Mouse (Mus musculus) left cerebral cortex, adult 18-20 months (tissue): ENCODE data around the gene 1700001J03Rik. TPM values are rescaled to one million over a fixed set of nuclear protein-coding genes. Genes with fewer than 3 reads are reported as not detected.
"Not testable (repeated sequence)": the region's sequence is repeated elsewhere in the genome, so short reads cannot be mapped to it uniquely, and the experiment has no call there.

Experiments
- DNase-seq, 2 experiments: peaks; one replicate each; pipeline ENCODE4 v3.0.0; 2021 to 2022; ENCODE audit warnings: low spot score in 2 of 2, mixed read lengths in 1 of 2
- long read RNA-seq, 2 experiments: library from polyadenylated mRNA; stranded (forward); transcript quantifications; one replicate each; pipeline ENCODE4 v2.0.0; 2021
- total RNA-seq, 2 experiments: library from RNA; stranded (reverse); gene quantifications; 2 replicates each; pipeline ENCODE4 v1.2.3; 2021

1700001J03Rik gene
- under 1 TPM; 0.88 to 0.91 TPM for total RNA-seq
- long read RNA-seq, experiment 1 = 0 reads
- long read RNA-seq, experiment 2 = 0 reads

DNA sequence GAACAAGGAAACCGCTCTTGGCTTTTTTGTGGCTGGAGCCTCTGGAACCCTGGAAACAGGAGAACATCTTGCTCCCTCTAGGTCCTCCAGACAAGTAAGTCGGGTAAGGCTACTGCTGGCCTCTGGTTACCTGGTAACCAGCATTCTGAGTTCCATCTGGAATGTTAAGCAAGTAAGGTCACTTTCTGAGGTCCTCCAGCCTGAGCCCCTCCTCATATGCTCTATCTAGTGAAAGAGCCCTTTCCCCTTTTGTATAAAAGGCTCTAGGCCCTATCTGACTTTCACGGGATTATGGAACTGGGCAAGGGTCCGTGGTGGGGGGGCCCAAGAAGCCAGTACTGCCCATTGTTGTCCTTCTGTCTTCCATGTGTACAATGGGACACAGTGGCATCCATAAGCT lies at the start of gene 1700001J03Rik:
1700001J03Rik (minus strand) TSS at position 101 of the 400 bp plus-strand sequence.
- DNase-seq = not testable (repeated sequence)

DNA sequence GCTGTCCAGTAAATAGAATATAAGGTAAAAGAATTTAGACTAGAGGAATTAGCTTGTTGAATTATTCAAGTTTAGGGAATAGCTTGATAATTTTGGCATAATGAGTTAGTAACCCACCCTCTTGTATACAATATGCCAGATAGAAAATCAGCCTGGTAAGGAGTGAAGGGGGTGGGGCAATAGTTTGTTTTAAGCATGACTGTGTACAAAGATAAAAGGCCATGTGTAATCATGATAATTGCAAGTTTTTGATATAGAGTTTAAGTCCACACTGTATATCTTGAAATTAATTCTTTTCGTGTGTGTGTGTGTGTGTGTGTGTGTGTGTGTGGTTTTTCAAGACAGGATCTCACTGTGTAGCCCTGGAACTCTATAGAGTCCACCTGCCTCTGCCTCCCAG lies 49.2 kb upstream of the 1700001J03Rik start:
- DNase-seq = no peak

DNA sequence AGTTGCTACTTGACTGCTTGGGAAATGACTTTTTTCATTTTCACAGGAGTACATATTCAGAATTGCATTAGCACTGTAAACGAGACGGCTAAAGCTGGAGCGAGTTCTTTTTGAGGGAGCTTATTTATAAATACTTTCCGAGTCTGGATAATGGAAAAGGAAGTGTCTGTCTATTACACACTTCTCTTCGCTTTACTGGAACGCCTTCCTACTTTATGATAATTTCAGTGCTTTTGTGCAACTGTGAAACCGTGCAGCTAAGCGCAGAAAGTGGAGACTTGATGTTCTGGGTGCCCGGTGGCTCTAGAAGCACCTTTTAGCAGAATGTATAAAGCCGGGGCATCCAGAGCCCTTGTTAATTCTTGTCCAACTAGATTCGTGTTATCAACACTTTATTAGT lies 47.7 kb upstream of the 1700001J03Rik start:
- DNase-seq = no peak

DNA sequence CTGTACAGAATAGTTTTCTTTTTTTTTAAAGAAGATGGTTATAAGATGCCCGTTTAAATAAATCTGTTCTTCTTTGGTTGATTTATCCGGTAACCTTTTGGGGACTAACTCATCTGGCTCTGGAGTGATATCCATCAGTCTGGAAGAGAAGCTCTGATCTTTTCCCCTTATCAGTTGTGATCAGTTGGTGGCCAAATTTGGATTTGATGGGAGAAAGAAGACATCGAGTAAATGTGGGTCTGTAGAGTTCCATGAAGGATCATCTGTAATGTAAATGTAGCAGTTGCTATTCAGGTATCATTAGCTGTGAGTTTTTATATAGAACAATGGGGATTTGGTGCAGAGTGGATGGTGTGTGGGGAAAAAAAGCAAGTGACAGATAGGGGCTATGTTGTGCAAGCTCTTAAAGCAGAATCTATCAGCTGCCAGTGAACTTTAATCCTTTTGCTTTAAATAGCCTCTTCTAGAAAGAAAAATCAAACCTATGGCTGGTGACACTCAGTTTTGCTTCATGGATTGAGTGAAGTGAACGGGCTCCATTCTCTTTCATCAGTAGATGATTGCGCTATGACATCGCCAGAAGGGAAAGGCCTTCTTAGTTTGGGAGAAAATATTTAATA lies 47.1 kb upstream of the 1700001J03Rik start:
- DNase-seq = no peak

DNA sequence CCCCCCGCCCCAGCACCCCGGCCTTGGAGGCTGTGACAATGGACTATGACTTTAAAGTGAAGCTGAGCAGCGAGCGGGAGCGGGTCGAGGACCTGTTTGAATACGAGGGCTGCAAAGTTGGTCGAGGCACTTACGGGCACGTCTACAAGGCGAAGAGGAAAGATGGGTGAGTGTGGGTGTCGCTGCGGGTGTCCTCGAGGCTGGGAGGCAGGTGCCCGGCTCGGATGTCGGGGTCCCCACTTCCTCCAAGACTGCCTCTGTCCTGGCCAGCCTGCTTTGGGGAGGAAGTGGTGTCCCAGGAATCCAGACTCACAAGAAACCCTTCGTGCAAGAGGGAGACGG lies 46.5 kb upstream of the 1700001J03Rik start:
- peak; percentile 21 to 43 for DNase-seq

DNA sequence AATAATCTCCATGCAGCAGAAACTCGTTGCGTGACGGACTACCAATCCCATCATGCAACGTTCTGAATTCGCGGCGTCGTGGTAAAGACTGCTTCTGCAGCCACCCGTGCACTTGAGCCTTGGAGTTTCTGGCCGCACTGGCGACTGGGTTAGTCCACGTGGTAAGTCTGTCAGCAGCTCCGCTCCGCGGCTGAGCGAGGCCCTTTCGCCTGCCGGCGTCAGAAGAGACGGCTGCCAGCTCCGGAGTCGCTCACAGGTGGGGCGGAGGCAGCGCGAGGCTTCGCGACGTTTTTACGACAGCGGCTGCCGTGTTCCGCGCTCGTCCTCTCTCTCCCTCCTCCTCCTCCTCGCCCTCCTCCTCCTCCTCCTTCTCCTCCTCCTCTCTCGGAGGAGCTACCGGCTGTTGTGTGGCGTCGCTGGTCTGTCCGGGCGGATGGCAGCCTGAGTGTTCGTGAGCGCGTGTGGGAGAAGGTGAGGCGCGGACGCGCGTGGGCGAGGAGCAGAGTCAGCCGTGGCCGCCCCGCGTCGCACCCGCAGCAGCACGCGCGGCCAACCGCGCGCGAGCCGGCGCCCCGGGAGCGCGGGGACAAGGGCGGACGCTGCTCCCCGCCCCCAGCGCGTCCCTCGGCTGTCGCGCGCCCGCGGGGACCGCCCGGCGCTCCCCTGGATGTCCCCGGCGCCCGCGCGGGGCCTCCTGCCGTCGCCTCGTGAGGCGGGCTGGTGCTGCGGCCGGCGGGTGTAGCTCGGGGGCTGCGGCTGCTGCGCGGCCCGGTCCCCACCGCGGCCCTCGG lies 46.0 kb upstream of the 1700001J03Rik start, which contains the start of gene Cdk8:
Cdk8 (plus strand) TSS at position 367 of the 791 bp plus-strand sequence.
- DNase-seq = peak; percentile 90 to 94

DNA sequence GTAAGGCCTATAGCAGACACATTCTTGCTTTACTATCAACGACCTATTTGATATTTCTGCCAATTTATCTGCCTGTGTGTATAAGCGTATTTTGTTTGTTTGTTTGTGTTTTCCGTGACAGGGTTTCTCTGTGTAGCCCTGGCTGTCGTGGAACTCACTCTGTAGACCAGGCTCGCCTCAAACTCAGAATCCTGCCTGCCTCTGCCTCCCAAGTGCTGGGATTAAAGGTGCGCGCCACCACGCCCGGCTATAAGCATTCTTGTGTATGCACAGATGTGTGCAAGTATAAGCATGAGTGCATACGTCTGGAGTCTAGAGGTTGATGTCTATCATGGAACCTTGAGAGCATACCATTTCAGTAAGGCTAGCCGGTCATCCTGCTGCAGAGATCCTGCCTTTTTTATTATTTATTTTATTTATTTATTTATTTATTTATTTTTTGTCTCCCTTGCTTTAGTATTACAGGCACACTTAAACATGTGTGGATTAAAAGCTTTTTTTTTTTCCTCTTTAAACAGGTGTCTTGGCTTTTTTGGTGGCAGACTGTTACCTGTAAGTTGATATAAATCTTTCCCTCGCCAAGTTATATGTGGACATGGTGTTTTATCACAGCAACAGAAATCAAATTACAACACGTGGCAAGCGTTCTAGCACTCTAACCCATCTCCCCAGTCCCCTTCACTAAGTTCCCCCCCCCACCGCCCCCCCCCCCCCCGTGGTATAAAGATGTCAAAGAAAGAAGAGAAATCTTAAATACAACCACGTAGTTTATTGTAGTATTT lies 45.0 kb upstream of the 1700001J03Rik start:
- DNase-seq = no peak

DNA sequence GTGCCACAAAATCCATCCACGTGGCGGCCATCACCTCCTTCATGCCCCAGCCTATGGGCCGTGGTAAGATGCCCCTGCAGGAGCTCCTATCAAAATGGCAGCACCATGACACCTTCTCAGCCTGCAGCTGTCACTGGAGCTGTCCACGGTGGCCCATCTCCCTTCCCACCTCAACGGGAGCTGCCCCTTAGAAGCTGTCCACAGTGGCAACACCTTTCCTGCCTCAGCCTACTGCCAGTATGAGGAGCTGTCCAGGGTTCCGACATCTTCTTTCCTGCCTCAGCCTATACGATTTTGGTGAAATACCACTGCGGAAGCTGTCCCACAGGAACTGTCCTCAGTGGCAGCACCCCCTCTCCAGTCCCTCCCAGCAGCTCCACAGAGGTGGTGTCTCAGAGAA lies 42.4 kb upstream of the 1700001J03Rik start:
- no peak for DNase-seq

DNA sequence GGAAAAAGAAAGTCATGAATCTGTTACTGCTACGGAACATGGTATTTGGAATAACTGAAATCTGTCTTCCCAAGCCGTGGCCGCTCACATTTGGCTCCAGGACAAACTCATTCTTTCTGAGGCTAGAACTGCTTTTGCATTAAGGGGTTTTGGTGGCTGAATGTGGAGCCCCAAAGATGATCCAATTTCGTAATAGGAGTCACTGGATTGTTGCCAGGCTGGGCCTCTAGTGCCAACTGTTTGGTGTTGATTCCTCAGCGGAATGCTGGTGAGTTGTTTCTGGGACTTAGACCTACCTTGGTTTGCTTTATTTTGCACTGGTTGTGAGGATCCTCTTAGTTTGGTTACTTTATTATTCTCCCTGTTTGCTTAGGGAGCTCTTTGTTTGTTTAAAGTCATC lies 38.7 kb upstream of the 1700001J03Rik start:
- no peak for DNase-seq

DNA sequence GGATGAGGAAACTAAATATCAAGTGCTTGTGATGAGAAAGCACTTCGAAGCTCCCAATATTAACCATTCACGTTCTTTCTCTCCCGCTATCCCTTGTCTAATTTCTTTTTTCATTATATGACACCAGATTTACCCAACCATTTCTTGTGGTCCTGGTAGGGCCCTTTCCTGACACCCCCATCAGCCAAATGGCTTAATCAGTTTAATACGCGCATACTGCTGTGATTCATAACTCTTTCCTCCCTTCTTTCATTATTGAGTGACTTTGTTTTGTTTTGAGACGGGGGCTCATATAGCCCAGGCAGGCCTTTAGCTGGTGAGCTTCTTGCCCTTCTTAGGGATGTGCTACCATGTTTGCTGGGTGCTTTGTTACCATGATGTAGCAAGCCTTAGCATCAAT lies 36.6 kb upstream of the 1700001J03Rik start:
- no peak for DNase-seq

DNA sequence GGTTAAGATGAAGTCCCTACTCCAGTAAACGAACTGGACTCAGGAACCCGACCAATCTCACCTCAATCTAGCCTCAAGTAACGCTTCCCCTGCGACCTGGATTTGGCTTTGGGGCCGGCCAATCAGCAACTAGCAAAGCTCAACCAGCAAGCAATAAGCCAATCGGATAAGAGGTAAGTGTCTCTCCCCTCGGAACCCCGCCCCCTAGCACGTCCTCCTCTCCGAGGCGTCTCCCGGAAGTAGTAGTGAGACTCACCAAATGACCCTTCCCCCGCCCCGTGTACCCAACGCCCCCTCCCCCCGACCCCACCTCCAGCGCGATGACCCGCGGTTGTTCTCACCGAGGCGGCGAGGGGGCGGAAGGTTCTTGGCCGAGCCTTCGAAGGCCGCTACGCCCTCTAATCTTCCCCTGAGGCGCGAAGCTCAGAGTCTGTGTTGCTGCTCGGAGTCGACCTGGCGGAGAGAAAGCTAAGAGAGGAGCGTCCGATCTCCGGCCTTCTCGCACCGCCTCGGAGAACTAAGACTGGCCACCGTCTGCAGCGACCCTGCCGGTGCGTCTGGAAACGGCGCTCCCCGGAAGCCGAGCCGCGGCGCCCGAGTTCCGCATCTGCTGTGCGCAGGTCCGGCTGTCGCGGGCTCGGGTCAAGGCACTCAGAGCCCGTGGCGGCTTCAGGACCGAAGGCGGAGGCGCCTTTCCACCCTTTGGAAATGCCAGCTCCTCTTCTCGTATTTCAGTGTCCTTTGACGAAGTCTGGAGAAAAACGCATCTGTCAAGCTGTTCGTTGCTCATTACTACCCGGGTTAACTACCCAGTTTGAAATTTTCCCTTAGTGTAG lies 36.0 kb upstream of the 1700001J03Rik start, which contains the start of gene Rnf6:
Rnf6 (minus strand) TSS at position 677 of the 836 bp plus-strand sequence.
- DNase-seq = peak; percentile 90 to 92

DNA sequence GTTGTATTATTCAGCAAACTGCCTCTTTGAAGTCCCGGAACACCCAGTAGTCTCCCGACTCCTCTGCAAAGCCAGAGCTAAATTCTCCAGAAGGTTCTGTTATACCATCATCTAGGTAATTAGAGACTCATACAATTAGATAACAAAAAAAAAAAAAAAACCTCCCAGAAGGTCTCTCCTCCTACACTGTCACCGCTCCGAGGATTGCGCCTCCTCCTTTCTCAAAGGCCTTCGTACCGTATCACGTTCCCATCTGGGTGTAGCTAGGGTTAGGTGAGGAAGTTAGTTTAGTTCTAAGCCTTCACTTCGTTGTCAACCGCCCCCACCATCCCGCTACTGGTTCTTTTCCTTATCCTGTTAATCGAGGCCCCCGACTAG lies 35.4 kb upstream of the 1700001J03Rik start:
- no peak for DNase-seq

DNA sequence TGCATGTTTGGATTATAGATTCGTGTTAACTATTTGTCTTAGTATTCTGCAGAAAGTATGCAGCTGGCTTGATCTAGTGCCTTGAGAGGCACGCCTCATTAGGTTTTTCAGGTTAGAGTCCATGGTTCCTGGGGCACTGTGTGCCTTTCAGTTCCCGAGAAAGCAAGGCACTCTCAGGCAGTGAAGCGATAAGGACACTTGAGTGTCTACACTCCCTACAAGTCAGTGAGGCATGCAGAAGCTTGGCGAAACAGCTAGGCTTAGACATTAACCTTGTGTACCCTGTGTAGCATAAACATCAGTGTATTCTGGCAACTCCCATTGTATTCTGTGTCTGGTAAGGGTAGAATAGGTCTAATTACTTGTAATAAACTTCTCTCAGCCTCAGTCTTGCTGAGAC lies 20.4 kb upstream of the 1700001J03Rik start:
- DNase-seq = no peak

DNA sequence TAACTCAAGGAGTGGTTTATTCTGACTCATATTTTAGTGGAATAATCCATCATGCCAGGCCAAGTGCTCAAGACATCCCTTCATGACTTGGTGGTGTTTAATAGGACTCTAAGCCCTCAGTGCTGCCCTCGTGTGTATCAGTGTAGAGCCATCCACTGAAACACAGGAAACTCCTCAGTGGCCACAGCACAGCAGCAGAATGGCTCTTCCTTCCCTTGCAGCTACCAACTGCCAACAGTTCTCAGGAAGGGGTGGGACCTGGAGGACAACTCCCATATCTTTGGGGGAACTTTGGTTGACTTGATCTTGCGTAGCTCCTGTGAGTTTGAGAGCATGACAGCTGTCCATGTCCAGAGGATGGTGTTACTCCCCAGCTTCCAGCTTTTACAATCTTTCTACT lies 18.8 kb upstream of the 1700001J03Rik start:
- no peak for DNase-seq

DNA sequence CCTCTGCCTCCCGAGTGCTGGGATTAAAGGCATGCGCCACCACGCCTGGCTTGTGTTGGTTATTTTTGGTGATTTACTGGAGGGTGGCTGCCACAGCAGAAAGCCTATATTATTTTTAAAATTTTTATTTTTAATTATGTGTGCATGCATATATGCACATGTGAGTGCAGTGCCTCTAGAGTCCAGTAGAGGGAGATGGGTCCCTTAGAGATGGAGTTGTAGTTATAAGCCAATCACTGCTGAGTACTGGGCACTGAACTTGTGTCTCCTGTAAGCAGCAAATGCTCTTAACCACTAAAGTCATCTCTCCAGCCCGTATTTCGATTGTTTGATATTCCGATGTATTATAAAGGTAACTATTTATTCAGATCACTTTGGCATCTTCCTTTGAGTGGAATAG lies 15.5 kb upstream of the 1700001J03Rik start:
- no peak for DNase-seq

DNA sequence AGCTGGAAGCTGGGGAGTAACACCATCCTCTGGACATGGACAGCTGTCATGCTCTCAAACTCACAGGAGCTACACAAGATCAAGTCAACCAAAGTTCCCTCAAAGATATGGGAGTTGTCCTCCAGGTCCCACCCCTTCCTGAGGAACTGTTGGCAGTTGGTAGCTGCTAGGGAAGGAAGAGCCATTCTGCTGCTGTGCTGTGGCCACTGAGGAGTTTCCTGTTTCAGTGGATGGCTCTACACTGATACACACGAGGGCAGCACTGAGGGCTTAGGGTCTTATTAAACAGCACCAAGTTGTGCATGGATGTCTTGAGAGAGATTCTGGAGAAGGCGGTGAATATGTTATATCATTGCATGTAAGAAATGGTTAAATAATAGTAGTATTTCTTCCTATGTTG lies 14.4 kb upstream of the 1700001J03Rik start:
- no peak for DNase-seq

DNA sequence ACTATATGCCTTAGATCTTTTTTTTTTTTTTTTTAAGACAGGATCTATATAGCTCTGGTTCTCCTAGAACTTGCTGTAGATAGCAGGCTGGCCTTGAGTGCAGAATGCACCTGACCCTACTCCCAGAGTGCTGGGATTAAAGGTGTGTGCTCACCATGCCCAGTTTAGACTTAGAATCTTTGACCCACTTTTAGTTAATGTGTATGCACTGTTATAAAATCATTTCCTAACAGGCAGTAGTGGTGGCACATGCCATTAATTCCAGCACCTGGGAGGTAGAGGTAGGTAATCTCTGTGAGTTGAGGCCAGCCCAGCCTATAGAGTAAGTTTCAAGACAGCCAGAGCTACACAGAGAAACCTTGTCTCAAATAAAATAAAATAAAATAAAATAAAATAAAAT lies 14.0 kb upstream of the 1700001J03Rik start:
- no peak for DNase-seq

DNA sequence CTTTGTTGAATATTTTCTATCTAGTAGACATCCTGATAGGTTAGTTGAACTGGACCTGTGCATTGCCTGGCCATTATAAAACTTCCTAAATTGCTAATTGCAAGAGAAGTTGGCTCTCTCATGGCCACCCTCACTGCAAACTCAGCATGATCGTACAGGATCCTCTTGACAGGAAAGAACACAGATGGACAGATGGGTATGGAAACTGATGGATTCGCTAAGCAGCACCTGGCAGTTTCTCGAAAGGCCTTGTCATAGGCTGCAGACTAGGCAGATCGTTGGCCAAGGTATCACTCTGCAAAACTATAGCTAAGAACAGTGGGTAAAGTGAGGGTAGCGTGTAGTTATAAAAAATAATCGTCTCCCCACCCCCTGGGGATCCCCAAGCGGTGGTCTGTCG lies 8.3 kb upstream of the 1700001J03Rik start:
- DNase-seq = no peak

DNA sequence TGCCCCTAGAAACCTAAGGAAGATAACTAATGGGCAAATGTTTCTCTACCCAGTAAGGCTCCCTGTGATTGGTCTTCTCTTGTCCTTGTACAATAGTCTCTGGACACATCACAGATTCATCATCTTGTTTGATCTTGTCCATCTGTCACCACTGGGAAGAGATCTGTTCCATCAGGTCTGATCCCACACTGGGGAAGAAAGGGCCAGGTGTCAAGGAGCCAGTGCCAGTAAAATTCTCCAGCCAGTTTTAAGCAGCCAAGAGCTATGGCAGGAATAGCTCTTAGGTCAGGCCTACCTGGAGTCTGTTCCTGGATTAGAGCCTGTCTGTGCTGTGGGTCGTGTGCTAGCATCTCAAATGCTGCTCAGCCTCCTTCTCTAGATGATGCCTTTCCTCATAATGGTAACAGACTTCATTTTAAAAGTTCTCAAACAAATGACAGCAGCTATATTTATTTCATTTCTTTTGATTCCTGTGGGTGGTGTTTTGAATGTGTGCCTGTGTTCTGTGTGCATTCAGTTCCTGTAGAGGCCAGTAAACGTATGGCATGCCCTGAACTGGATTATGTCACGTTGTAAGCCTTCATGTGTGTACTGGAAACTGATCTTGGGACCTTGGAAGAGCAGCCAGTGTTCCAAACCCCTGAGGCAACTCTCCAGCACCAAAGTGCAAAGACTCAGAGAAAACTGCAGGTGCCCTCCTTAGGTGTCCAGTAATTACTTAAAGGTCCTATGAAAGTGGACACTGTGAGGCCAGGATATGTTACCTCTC lies 5.6 kb upstream of the 1700001J03Rik start:
- DNase-seq = no peak

DNA sequence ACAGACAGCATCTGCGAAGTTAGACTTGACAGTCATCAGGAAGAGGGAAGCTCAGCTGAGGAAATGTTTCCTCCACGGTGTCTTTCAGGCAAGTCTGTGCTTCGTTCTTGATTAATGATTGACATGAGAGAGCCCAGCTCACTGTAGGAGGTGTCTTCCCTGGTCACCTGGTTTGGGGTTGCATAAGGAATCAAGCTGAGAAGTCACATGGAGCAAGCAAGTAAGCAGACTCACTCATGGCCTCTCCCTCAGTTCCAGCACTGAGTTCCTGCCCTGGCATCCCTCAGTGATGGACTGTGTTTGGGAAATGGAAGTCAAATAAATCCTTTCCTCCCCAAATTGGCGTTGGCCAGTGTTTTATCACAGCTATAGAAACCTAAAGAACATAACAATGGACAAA lies 5.0 kb upstream of the 1700001J03Rik start:
- DNase-seq = no peak
